10 mouse cellular contexts compared by ENCODE assay signal in the genomic region with DNA sequence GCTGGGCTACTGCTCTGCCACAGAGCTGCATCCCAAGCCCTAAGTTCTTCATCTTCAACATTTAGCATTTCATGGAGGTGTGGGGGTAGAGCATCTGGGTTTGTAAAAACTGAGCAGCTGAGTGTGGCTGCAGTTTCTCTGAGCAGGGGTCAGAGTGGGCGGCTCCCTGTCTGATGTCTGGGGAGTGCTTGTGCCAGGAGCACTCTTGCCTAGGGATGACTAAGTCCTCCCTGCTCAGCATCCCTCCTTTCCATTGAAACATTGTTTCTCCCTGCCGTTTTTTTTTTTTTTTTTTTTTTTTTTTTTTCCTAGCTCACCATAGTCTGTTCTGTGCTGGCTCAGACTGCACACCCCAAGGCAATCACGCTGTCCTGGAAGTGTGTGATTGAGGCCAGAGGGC. TPM values are rescaled to one million over a fixed set of nuclear protein-coding genes. Genes with fewer than 3 reads are reported as not detected.
DNase-seq lines count a peak whose midpoint lies in the region; ATAC-seq and TF ChIP-seq lines count a peak whose summit lies in the region.
"Had no signal": no experiment of that assay in that cellular context is flagged by ENCODE, and none has a peak within 500 bp of the region (broad histone marks: within the 10 kb centered on the region; RNA-seq: fewer than 3 reads in every experiment).

No protein-coding gene starts in this region.

- ATAC-seq in forebrain, embryonic 12.5 days (ENCODE audit: low FRiP score): no peak; the same call in 1 of the 2 replicates
- no peak for ATAC-seq in neural tube, embryonic 14.5 days (ENCODE audit: low read depth)

- peaks cover 82% of the 10 kb centered on the region for H3K4me1 ChIP-seq in forebrain, embryonic 12.5 days
- H3K4me1 ChIP-seq in neural tube, embryonic 14.5 days (ENCODE audit: control insufficient read depth, insufficient read depth, low read length): peaks cover 35% of the 10 kb centered on the region

- no peaks in the 10 kb centered on the region for H3K27me3 ChIP-seq in forebrain, embryonic 12.5 days
- H3K27me3 ChIP-seq in neural tube, embryonic 14.5 days (ENCODE audit: control insufficient read depth, insufficient read depth, low read length): no peaks in the 10 kb centered on the region

- no peak for DNase-seq in layer of hippocampus, adult 2 months (ENCODE audit: low spot score in 2 of 2)
- DNase-seq in layer of hippocampus, adult 11-12 months (ENCODE audit: low spot score): no peak
- peak; percentile 68 for DNase-seq in NIH3T3 (ENCODE audit: low read depth)
- no peak for DNase-seq in spleen, postnatal 10 days (ENCODE audit: low spot score in 2 of 2)
- no peak for DNase-seq in spleen, adult 18-20 months
- DNase-seq: cerebellum, adult 11-12 months; kidney, postnatal 14 days; thymus, postnatal 25 days had no signal

- no peaks in the 10 kb centered on the region for H3K9me3 ChIP-seq in forebrain, embryonic 12.5 days
- H3K9me3 ChIP-seq in neural tube, embryonic 14.5 days (ENCODE audit: control insufficient read depth, low read length): no peaks in the 10 kb centered on the region

- no peak for TF ChIP-seq CTCF in layer of hippocampus, adult 2 months (conservative IDR thresholded peaks at IDR 0.05)

- H3K4me2 ChIP-seq in forebrain, embryonic 12.5 days: no peak overlapping the region
- no peak overlapping the region for H3K4me2 ChIP-seq in neural tube, embryonic 14.5 days (ENCODE audit: low read depth, low read length)

- H3K27ac ChIP-seq in layer of hippocampus, adult 2 months: peak overlapping the region; percentile 69; the same call in 1 of the 2 replicates
- peak overlapping the region; percentile 50 for H3K27ac ChIP-seq in forebrain, embryonic 12.5 days
- peak overlapping the region; percentile 57; the same call in 1 of the 2 replicates for H3K27ac ChIP-seq in neural tube, embryonic 14.5 days (ENCODE audit: low read depth, low read length)

- H3K4me3 ChIP-seq in layer of hippocampus, adult 2 months: no peak overlapping the region
- no peak overlapping the region for H3K4me3 ChIP-seq in forebrain, embryonic 12.5 days (replicated peaks)
- H3K4me3 ChIP-seq in neural tube, embryonic 14.5 days (ENCODE audit: low read depth, low read length): no peak overlapping the region

- 30% methylated on average over 3 of the region's 3 CpGs for WGBS in forebrain, embryonic 12.5 days
- WGBS in neural tube, embryonic 14.5 days: 28% methylated on average over 3 of the region's 3 CpGs

- H3K36me3 ChIP-seq in forebrain, embryonic 12.5 days (replicated peaks): no peaks in the 10 kb centered on the region
- no peaks in the 10 kb centered on the region for H3K36me3 ChIP-seq in neural tube, embryonic 14.5 days (ENCODE audit: control insufficient read depth, insufficient read depth, low read length)

- H3K9ac ChIP-seq in forebrain, embryonic 12.5 days: no peak overlapping the region; the same call in 1 of the 2 replicates
- no peak overlapping the region for H3K9ac ChIP-seq in neural tube, embryonic 14.5 days (replicated peaks; ENCODE audit: low read depth, low read length)

RNA-seq across cellular contexts. Expression of a gene that starts 53.3 kb away (rescaled TPM):
- 100 to 1,000 TPM; 255 to 260 TPM for total RNA-seq in layer of hippocampus, adult 2 months (2021)
- polyA plus RNA-seq in forebrain, embryonic 12.5 days (2016; fragmentation: Nextera tagmentation; extraction: Ambion mirVana): 41.2 and 45.3 TPM in 2 replicates
- polyA plus RNA-seq in neural tube, embryonic 14.5 days (2014; fragmentation: Nextera tagmentation; extraction: Ambion mirVana): 58.6 and 60.0 TPM in 2 replicates
